Mouse (Mus musculus) forebrain, embryonic 16.5 days (tissue): ENCODE measurements at regions not wholly inside any gene's neighbourhood (a gene's known extent, or its start where the extent isn't known, plus 50 kb on each side); places are given as distances from the start of the nearest gene placed in this dataset.

ENCODE experiments used
- ATAC-seq: fragments of 200-750 bp; cut with Nextera tagmentation; 2 replicates; pipeline ENCODE4 v1.8.0; 2017; ENCODE audit warnings: mild to moderate bottlenecking, moderate library complexity
- H3K27ac ChIP-seq: fragments of 300-500 bp; sonication (generic); 2 replicates; pipeline ENCODE4 v1.5.1; 2014; ENCODE audit warnings: low read length, control low read depth
- H3K27me3 ChIP-seq: fragments of 300-500 bp; sonication (generic); replicated peaks from 2 replicates; pipeline ENCODE4 v1.6.1; 2014; ENCODE audit warnings: low read length; ENCODE audit not compliant: control insufficient read depth, insufficient read depth
- H3K36me3 ChIP-seq: fragments of 300-500 bp; sonication (generic); 2 replicates; pipeline ENCODE4 v1.6.1; 2014; ENCODE audit not compliant: control insufficient read depth, insufficient read depth
- H3K4me1 ChIP-seq: fragments of 300-500 bp; sonication (generic); replicated peaks from 2 replicates; pipeline ENCODE4 v1.6.1; 2014; ENCODE audit warnings: low read length; ENCODE audit not compliant: control insufficient read depth, insufficient read depth
- H3K4me2 ChIP-seq: fragments of 300-500 bp; sonication (generic); 2 replicates; pipeline ENCODE4 v1.6.1; 2014; ENCODE audit warnings: mild to moderate bottlenecking, low read length, control low read depth
- H3K4me3 ChIP-seq: fragments of 300-500 bp; sonication (generic); replicated peaks from 2 replicates; pipeline ENCODE4 v1.5.1; 2014; ENCODE audit warnings: mild to moderate bottlenecking, low read length, control low read depth
- H3K9ac ChIP-seq: fragments of 300-500 bp; sonication (generic); replicated peaks from 2 replicates; pipeline ENCODE4 v1.6.1; 2014; ENCODE audit warnings: low read depth, low read length, control low read depth
- H3K9me3 ChIP-seq: fragments of 300-500 bp; sonication (generic); 2 replicates; pipeline ENCODE4 v1.6.1; 2016; ENCODE audit warnings: low read length; ENCODE audit not compliant: control insufficient read depth
- WGBS: fragments of 180-500 bp; shearing (Covaris S2); extraction: QIAGEN DNeasy Blood & Tissue Kit; methylation state at CpG from one replicate; pipeline ENCODE4 v1.1.7; 2014; 5-methylcytosine and 5-hydroxymethylcytosine counted together

DNA sequence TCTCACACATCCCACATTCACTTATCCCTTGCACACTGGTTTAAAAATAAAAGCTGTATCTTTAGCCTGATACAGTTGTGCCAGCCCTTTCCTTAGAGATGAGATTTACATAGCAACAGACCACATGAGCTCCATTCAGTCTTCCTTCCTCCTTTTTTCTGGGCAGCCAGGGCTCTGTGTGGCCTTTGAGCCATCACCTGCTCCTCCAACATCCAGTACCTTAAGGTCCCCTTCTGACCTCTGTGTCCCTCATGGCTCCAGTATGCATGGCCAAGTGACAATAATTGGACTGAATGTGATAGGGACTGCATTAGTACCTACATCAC is 210.3 kb upstream of the Arpp21 start:
- ATAC-seq: no peak
- Histone ChIP-seq H3K4me3 (no peak overlapping the region), H3K27me3 (no peaks in the 10 kb centered on the region), H3K9ac (no peak overlapping the region), H3K4me1 (peaks cover 15% of the 10 kb centered on the region), H3K36me3 (no peaks in the 10 kb centered on the region), H3K4me2 (no peak overlapping the region), H3K27ac (no peak overlapping the region), H3K9me3 (no peaks in the 10 kb centered on the region)

DNA sequence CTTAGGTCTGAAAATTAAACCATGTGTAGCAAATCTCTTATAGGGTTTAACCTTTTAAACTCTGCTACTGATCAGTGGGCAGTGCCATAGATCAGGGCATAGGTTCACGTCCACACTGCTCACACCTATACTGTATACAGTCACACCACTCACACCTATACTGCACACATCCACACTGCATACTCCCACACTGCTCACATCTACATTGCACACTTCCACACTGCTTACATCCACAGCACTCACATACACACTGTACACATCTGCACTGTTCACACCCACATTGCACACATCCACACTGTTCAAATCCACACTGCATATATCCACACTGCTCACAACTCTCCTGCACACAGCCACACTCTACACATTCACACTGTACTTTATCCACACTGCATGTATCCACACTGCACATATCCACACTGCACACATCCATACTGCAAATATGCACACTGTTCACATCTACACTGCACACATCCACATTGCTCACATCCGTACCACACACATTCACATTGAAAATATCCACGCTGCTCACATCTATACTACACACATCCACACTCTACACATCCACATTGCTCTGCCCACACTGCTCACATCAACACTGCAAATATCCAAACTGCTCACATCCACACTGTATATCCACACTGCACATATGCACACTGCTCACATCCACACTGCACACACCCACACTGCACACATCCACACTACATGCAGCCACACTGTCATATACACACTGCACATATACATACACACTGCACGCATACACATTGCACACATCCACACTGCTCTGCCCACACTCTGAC is 209.7 kb upstream of the Arpp21 start:
- no peak overlapping the region for H3K4me2 ChIP-seq
- H3K4me3 ChIP-seq: no peak overlapping the region
- H3K36me3 ChIP-seq: no peaks in the 10 kb centered on the region
- ATAC-seq: peak; percentile 45
- H3K9me3 ChIP-seq: no peaks in the 10 kb centered on the region
- H3K9ac ChIP-seq: no peak overlapping the region
- WGBS: 93% methylated on average over 4 of the region's 4 CpGs
- no peaks in the 10 kb centered on the region for H3K27me3 ChIP-seq
- 0 out of 2 replicates have a peak overlapping the region, but pooled peaks have one; percentile 8 for H3K27ac ChIP-seq
- peaks cover 15% of the 10 kb centered on the region for H3K4me1 ChIP-seq

DNA sequence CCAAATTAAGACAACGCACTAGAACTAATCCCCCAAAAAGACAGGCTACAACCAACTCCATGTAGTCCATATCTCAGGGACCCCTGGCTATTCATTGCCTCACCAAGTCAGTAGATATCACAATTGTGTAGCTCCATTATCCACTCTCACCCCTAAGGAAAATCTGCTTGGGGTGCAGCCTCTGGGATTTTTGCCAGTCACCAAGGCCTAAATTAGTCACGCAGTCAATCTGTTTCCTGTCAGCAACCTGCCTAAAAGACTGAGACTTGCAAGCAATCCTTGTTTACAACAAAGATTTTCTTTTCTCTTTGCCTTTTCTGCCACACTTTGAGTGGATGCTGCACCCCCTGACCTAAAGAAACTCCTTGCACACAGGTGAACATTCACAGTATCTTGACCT is 208.5 kb upstream of the Arpp21 start:
- 52% methylated on average over 2 of the region's 2 CpGs for WGBS
- no peak overlapping the region for H3K4me2 ChIP-seq
- peak overlapping the region; percentile 2 for H3K27ac ChIP-seq
- no peaks in the 10 kb centered on the region for H3K36me3 ChIP-seq
- H3K4me1 ChIP-seq: peaks cover 15% of the 10 kb centered on the region
- ATAC-seq: no peak
- no peak overlapping the region for H3K9ac ChIP-seq
- no peak overlapping the region for H3K4me3 ChIP-seq
- H3K27me3 ChIP-seq: no peaks in the 10 kb centered on the region
- no peaks in the 10 kb centered on the region for H3K9me3 ChIP-seq

DNA sequence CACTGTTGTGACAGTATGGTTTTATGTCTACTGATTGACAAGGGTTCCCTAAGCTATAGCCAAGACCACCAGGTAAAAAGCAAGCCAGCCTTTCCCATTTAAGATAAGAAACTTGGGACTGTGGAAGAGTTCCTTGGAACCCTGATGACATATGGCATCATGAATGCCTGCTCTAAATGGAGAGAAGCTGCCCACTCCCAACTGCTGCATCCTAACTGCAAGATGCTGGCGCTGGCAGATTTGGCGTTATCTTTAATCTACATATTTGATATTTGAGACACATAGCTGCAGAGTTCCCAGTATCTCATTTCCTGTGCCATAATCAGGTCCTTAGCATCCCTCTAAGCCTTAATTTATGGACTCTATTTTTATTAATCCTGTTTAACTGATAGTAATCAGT is 200.4 kb upstream of the Arpp21 start:
- no peak for ATAC-seq
- Histone ChIP-seq H3K36me3 (no peaks in the 10 kb centered on the region), H3K27me3 (no peaks in the 10 kb centered on the region), H3K4me3 (no peak overlapping the region), H3K9ac (no peak overlapping the region), H3K27ac (no peak overlapping the region), H3K4me1 (no peaks in the 10 kb centered on the region), H3K4me2 (no peak overlapping the region), H3K9me3 (no peaks in the 10 kb centered on the region)
- WGBS: 71% methylated on average over 2 of the region's 2 CpGs

DNA sequence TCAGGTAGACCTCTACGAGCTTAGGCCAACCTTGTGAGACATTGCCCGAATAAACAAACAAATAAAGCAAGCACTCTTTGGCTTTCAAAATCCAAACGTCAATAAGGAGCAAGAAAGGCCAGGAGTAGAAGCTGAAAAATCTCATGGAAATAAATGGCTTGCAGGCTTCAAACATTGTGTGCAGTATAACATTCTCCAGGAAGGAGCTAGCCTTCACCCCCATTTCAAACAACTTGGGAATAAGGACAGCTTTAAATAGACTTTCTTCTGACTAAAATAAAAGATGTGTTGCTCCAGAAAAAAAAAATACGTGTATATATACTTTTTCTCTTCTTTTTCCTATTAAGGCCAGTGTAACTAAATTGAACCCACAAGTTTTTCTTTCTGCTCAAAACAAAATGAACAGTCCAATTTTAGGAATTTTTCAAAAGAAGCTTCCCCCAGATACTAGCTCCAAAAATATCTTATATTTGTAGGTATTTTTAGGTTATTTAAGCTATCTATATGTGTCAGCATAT is 196.2 kb upstream of the Arpp21 start:
- Histone ChIP-seq H3K9ac (no peak overlapping the region), H3K4me2 (no peak overlapping the region), H3K4me1 (no peaks in the 10 kb centered on the region), H3K27me3 (no peaks in the 10 kb centered on the region), H3K27ac (no peak overlapping the region), H3K4me3 (no peak overlapping the region), H3K9me3 (no peaks in the 10 kb centered on the region), H3K36me3 (no peaks in the 10 kb centered on the region)
- no peak for ATAC-seq
- WGBS: 87% methylated on average over 4 of the region's 4 CpGs

DNA sequence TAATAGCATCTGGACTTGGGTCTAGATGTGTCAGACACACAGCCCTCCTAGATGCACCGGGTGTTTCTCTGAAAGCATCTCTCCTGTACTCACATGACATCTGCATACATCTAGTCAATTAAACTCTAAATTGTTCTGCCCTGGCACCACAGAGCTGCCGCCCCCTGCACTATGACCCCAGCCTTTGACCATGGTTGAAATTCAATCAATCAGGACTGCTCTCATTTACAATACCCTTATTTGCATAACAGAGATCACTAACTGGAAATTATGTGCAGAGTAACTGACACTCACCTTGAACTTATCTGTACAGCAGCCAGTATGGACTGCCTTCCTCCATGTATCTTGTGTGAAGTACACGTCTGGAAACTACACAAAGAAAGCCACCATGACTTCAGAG is 193.5 kb upstream of the Arpp21 start:
- ATAC-seq: no peak
- no peak overlapping the region for H3K4me2 ChIP-seq
- no peaks in the 10 kb centered on the region for H3K36me3 ChIP-seq
- no peak overlapping the region for H3K9ac ChIP-seq
- 55% methylated on average over 3 of the region's 3 CpGs for WGBS
- H3K27me3 ChIP-seq: no peaks in the 10 kb centered on the region
- no peak overlapping the region for H3K4me3 ChIP-seq
- no peaks in the 10 kb centered on the region for H3K4me1 ChIP-seq
- no peak overlapping the region for H3K27ac ChIP-seq
- H3K9me3 ChIP-seq: no peaks in the 10 kb centered on the region

DNA sequence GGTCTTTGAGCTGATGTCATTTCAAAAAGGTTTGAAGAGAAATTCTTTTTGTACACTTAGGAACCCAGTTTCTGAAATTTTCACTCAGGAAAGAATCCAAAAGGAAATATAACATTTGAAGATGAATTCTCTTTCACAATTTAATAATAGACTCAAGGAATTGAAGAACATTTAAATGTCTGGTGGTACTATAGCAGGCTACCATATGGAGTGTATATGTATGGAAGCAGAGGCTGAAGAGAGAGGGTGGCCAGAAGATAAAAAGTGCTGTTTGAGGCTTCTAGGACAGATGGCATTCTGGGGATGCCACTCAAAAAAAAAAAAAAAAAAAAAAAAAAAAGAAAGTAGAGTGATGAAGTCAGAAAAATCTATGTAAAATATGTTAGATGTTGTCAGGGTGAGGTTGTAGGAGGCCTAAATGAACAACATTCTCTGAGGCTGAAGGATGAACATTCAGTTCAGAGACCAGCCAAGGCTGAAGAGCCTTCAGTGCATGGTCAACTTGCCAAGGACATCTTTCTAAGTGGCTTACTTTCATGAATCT is 170.1 kb upstream of the Arpp21 start:
- Histone ChIP-seq H3K4me3 (no peak overlapping the region), H3K36me3 (no peaks in the 10 kb centered on the region), H3K4me2 (no peak overlapping the region), H3K27ac (no peak overlapping the region), H3K9ac (no peak overlapping the region), H3K27me3 (no peaks in the 10 kb centered on the region), H3K4me1 (no peaks in the 10 kb centered on the region), H3K9me3 (0 out of 2 replicates have a peak, but pooled peaks cover 3% of the 10 kb centered on the region)
- no peak for ATAC-seq

DNA sequence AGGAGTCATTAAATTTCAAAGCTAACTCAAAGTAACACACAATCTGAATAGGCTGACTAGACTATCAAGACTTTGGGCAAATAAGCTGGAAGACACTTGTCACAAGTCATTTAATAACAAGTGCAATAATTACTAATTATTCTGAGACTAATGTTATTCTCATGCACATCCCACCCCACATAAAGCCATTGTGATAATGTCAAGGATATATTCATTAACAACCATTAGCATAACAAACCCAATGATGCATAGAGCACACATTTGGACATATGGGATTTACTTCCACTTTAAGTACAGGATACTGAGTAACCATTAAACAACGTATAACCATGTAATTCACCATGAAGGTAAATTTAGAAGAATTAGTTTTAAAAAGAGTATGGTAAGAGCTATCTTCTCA is 135.0 kb upstream of the Arpp21 start:
- WGBS: 69% methylated on average over 1 of the region's 1 CpGs
- Histone ChIP-seq H3K9ac (no peak overlapping the region), H3K27me3 (no peaks in the 10 kb centered on the region), H3K4me3 (no peak overlapping the region), H3K4me2 (no peak overlapping the region), H3K9me3 (no peaks in the 10 kb centered on the region), H3K4me1 (no peaks in the 10 kb centered on the region), H3K36me3 (no peaks in the 10 kb centered on the region), H3K27ac (no peak overlapping the region)
- no peak for ATAC-seq

DNA sequence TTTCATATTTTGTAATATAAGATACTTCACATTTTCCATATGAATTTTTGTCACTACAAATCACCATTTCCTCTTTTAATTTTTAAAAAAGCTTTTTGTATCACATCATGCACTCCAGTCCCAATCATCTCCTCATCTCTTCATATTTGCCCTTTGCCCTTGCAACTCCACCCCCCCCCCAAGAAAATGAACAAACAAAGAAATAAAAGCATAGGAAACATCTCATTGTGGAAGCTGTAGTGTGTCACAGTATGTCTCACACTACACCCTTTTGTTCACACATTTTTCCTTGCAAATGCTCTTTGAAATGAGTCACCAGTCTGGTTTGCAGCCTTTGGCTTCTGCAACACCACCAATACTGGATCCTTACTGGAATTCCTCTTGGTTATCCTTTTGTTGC is 131.6 kb upstream of the Arpp21 start:
- H3K36me3 ChIP-seq: no peaks in the 10 kb centered on the region
- no peaks in the 10 kb centered on the region for H3K27me3 ChIP-seq
- no peak overlapping the region for H3K4me3 ChIP-seq
- no peak overlapping the region for H3K27ac ChIP-seq
- H3K9ac ChIP-seq: no peak overlapping the region
- H3K4me2 ChIP-seq: no peak overlapping the region
- H3K4me1 ChIP-seq: no peaks in the 10 kb centered on the region
- no peak for ATAC-seq
- H3K9me3 ChIP-seq: no peaks in the 10 kb centered on the region
